Mouse (Mus musculus) lung, embryonic 15.5 days (tissue): Measurements from ENCODE around the gene Cdkal1. TPM values are rescaled to one million over a fixed set of nuclear protein-coding genes. Genes with fewer than 3 reads are reported as not detected.
A peak's percentile ranks its signal among the peaks of the same experiment; 100 is the strongest.

Source experiments
- ATAC-seq: fragments of 200-750 bp; cut with Nextera tagmentation; 2 replicates; pipeline ENCODE4 v1.8.0; 2017; ENCODE audit warnings: moderate number of reproducible peaks, borderline replicate concordance; ENCODE audit not compliant: low FRiP score, low TSS enrichment; ENCODE audit errors: extremely low read depth
- H3K27ac ChIP-seq: fragments of 300-500 bp; sonication (generic); 2 replicates; pipeline ENCODE4 v1.5.1; 2015; ENCODE audit warnings: moderate library complexity, mild to moderate bottlenecking, inconsistent platforms
- H3K27me3 ChIP-seq: fragments of 300-500 bp; sonication (generic); 2 replicates; pipeline ENCODE4 v1.6.1; 2015; ENCODE audit warnings: inconsistent platforms
- H3K36me3 ChIP-seq: fragments of 300-500 bp; sonication (generic); 2 replicates; pipeline ENCODE4 v1.6.1; 2015; ENCODE audit warnings: inconsistent platforms
- H3K4me1 ChIP-seq: fragments of 300-500 bp; sonication (generic); 2 replicates; pipeline ENCODE4 v1.6.1; 2015; ENCODE audit warnings: inconsistent platforms
- H3K4me2 ChIP-seq: fragments of 300-500 bp; sonication (generic); 2 replicates; pipeline ENCODE4 v1.6.1; 2015; ENCODE audit warnings: inconsistent platforms, mild to moderate bottlenecking, moderate library complexity
- H3K4me3 ChIP-seq: fragments of 300-500 bp; sonication (generic); 2 replicates; pipeline ENCODE4 v1.5.1; 2015; ENCODE audit warnings: mild to moderate bottlenecking, inconsistent platforms
- H3K9ac ChIP-seq: fragments of 300-500 bp; sonication (generic); 2 replicates; pipeline ENCODE4 v1.6.1; 2015; ENCODE audit warnings: inconsistent platforms
- H3K9me3 ChIP-seq: fragments of 300-500 bp; sonication (generic); 2 replicates; pipeline ENCODE4 v1.6.1; 2016; ENCODE audit warnings: inconsistent platforms
- WGBS: fragments of 180-500 bp; shearing (Covaris S2); methylation state at CpG from one replicate; pipeline ENCODE4 v1.1.7; 2015; 5-methylcytosine and 5-hydroxymethylcytosine counted together
- polyA plus RNA-seq: library from polyadenylated mRNA; unstranded; fragments of >200 nt; fragmentation: Nextera tagmentation; extraction: Ambion mirVana; gene quantifications from 2 replicates; pipeline ENCODE4 v1.2.1, GENCODE M21; 2015

Cdkal1 gene
- polyA plus RNA-seq, 1 experiment from 2014 or later = 34.0 TPM

GRCm38 (mm10) chr13:29370731-29371465 is 484.6 kb downstream of the Cdkal1 start:
- 31% methylated on average over 5 of the region's 5 CpGs for WGBS
- Histone ChIP-seq H3K36me3 (no peaks in the 10 kb centered on the region), H3K4me1 (peaks cover 11% of the 10 kb centered on the region; the same call in 1 of the 2 replicates), H3K9ac (no peak overlapping the region), H3K27me3 (no peaks in the 10 kb centered on the region), H3K27ac (no peak overlapping the region), H3K9me3 (no peaks in the 10 kb centered on the region), H3K4me2 (no peak overlapping the region), H3K4me3 (no peak overlapping the region)
- no peak for ATAC-seq

GRCm38 (mm10) chr13:29368806-29369205 is 486.7 kb downstream of the Cdkal1 start:
- WGBS = 34% methylated on average over 6 of the region's 6 CpGs
- Histone ChIP-seq H3K27me3 (no peaks in the 10 kb centered on the region), H3K4me3 (no peak overlapping the region), H3K4me1 (peaks cover 11% of the 10 kb centered on the region; the same call in 1 of the 2 replicates), H3K9ac (no peak overlapping the region), H3K9me3 (no peaks in the 10 kb centered on the region), H3K4me2 (no peak overlapping the region), H3K36me3 (no peaks in the 10 kb centered on the region), H3K27ac (no peak overlapping the region)
- ATAC-seq = no peak

GRCm38 (mm10) chr13:29364901-29365625 is 490.4 kb downstream of the Cdkal1 start:
- no peak overlapping the region for H3K9ac ChIP-seq
- no peak for ATAC-seq
- H3K9me3 ChIP-seq = no peaks in the 10 kb centered on the region
- H3K4me3 ChIP-seq = no peak overlapping the region
- H3K27me3 ChIP-seq = no peaks in the 10 kb centered on the region
- no peaks in the 10 kb centered on the region for H3K36me3 ChIP-seq
- H3K4me1 ChIP-seq = 0 out of 2 replicates have a peak, but pooled peaks cover 5% of the 10 kb centered on the region
- WGBS = 78% methylated on average over 13 of the region's 13 CpGs
- H3K27ac ChIP-seq = no peak overlapping the region
- no peak overlapping the region for H3K4me2 ChIP-seq

- no peaks in the 10 kb centered on the region for H3K36me3 ChIP-seq
Observed at GRCm38 (mm10) chr13:29364009-29364408, 491.5 kb downstream of the Cdkal1 start.

GRCm38 (mm10) chr13:29361842-29362241 is 493.6 kb downstream of the Cdkal1 start:
- WGBS = 51% methylated on average over 4 of the region's 4 CpGs
- no peak overlapping the region for H3K27ac ChIP-seq
- no peaks in the 10 kb centered on the region for H3K27me3 ChIP-seq
- H3K36me3 ChIP-seq = no peaks in the 10 kb centered on the region
- H3K4me2 ChIP-seq = no peak overlapping the region
- H3K4me3 ChIP-seq = no peak overlapping the region
- H3K9ac ChIP-seq = no peak overlapping the region
- no peak for ATAC-seq
- no peaks in the 10 kb centered on the region for H3K9me3 ChIP-seq
- H3K4me1 ChIP-seq = no peaks in the 10 kb centered on the region

More at GRCm38 (mm10) chr13:29364009-29364408, 491.5 kb downstream of the Cdkal1 start:
- Histone ChIP-seq H3K4me1 (0 out of 2 replicates have a peak, but pooled peaks cover 5% of the 10 kb centered on the region), H3K27me3 (no peaks in the 10 kb centered on the region), H3K4me3 (no peak overlapping the region), H3K4me2 (no peak overlapping the region), H3K27ac (no peak overlapping the region), H3K9me3 (no peaks in the 10 kb centered on the region), H3K9ac (no peak overlapping the region)
- 35% methylated on average over 6 of the region's 6 CpGs for WGBS
- no peak for ATAC-seq

GRCm38 (mm10) chr13:29360899-29361298 is 494.6 kb downstream of the Cdkal1 start:
- H3K27ac ChIP-seq = no peak overlapping the region
- no peak overlapping the region for H3K4me3 ChIP-seq
- H3K27me3 ChIP-seq = no peaks in the 10 kb centered on the region
- no peaks in the 10 kb centered on the region for H3K9me3 ChIP-seq
- H3K36me3 ChIP-seq = no peaks in the 10 kb centered on the region
- no peak overlapping the region for H3K9ac ChIP-seq
- 45% methylated on average over 10 of the region's 10 CpGs for WGBS
- H3K4me2 ChIP-seq = no peak overlapping the region
- peaks cover 6% of the 10 kb centered on the region for H3K4me1 ChIP-seq
- no peak for ATAC-seq

GRCm38 (mm10) chr13:29359341-29359740 is 496.1 kb downstream of the Cdkal1 start:
- no peaks in the 10 kb centered on the region for H3K27me3 ChIP-seq
- 76% methylated on average over 1 of the region's 1 CpGs for whole genome bisulfite sequencing
- no peak overlapping the region for H3K4me2 ChIP-seq
- no peak overlapping the region for H3K27ac ChIP-seq
- H3K9ac ChIP-seq = no peak overlapping the region
- no peak overlapping the region for H3K4me3 ChIP-seq
- peaks cover 13% of the 10 kb centered on the region for H3K4me1 ChIP-seq
- no peaks in the 10 kb centered on the region for H3K9me3 ChIP-seq
- no peaks in the 10 kb centered on the region for H3K36me3 ChIP-seq
- no peak for ATAC-seq

GRCm38 (mm10) chr13:29357483-29357882 is 498.0 kb downstream of the Cdkal1 start:
- no peak overlapping the region for H3K9ac ChIP-seq
- WGBS = 88% methylated on average over 5 of the region's 5 CpGs
- no peak overlapping the region for H3K4me2 ChIP-seq
- H3K36me3 ChIP-seq = no peaks in the 10 kb centered on the region
- H3K27ac ChIP-seq = no peak overlapping the region
- H3K27me3 ChIP-seq = no peaks in the 10 kb centered on the region
- no peak overlapping the region for H3K4me3 ChIP-seq
- H3K9me3 ChIP-seq = no peaks in the 10 kb centered on the region
- H3K4me1 ChIP-seq = peaks cover 13% of the 10 kb centered on the region
- ATAC-seq = no peak

GRCm38 (mm10) chr13:29356158-29356485 is 499.4 kb downstream of the Cdkal1 start:
- Histone ChIP-seq H3K9ac (no peak overlapping the region), H3K4me2 (no peak overlapping the region), H3K9me3 (no peaks in the 10 kb centered on the region), H3K36me3 (no peaks in the 10 kb centered on the region), H3K4me1 (peaks cover 16% of the 10 kb centered on the region), H3K4me3 (no peak overlapping the region), H3K27ac (no peak overlapping the region), H3K27me3 (no peaks in the 10 kb centered on the region)
- WGBS = 45% methylated on average over 10 of the region's 10 CpGs
- ATAC-seq = peak; percentile 46; the same call in 1 of the 2 replicates

- Histone ChIP-seq H3K27ac (no peak overlapping the region), H3K9ac (no peak overlapping the region)
Observed at GRCm38 (mm10) chr13:29355484-29356157, 499.9 kb downstream of the Cdkal1 start.

GRCm38 (mm10) chr13:29354943-29355342 is 500.5 kb downstream of the Cdkal1 start:
- Histone ChIP-seq H3K27ac (no peak overlapping the region), H3K4me3 (no peak overlapping the region), H3K9me3 (no peaks in the 10 kb centered on the region), H3K9ac (no peak overlapping the region), H3K4me1 (peaks cover 16% of the 10 kb centered on the region), H3K27me3 (no peaks in the 10 kb centered on the region), H3K36me3 (no peaks in the 10 kb centered on the region), H3K4me2 (no peak overlapping the region)
- no peak for ATAC-seq
- 92% methylated on average over 4 of the region's 4 CpGs for WGBS

More at GRCm38 (mm10) chr13:29355484-29356157, 499.9 kb downstream of the Cdkal1 start:
- no peak overlapping the region for H3K4me3 ChIP-seq
- peaks cover 16% of the 10 kb centered on the region for H3K4me1 ChIP-seq
- H3K9me3 ChIP-seq = no peaks in the 10 kb centered on the region
- H3K36me3 ChIP-seq = no peaks in the 10 kb centered on the region
- H3K4me2 ChIP-seq = no peak overlapping the region
- WGBS = 69% methylated on average over 3 of the region's 3 CpGs
- no peaks in the 10 kb centered on the region for H3K27me3 ChIP-seq
- no peak for ATAC-seq
